Mouse (Mus musculus) ES-Bruce4 (cell line): ENCODE measurements around the gene 4930590J08Rik.

Source experiments
- CTCF ChIP-seq: IDR thresholded peaks from one replicate; pipeline ENCODE4 v1.8.1; 2011; ENCODE audit warnings: low read depth, low read length
- POLR2A ChIP-seq: IDR thresholded peaks from one replicate; pipeline ENCODE4 v1.8.1; 2011; ENCODE audit warnings: low read length; ENCODE audit not compliant: insufficient read depth

GRCm38 (mm10) chr6:91960028-91960811, 57.6 kb downstream of the 4930590J08Rik start:
- no peak for TF ChIP-seq POLR2A
- TF ChIP-seq CTCF = no peak
